Mouse (Mus musculus) heart, adult 2 months (tissue): ENCODE results near the gene Fbxw13.

Source experiments
- CTCF ChIP-seq: fragments of 200-600 bp; IDR thresholded peaks from 2 replicates; pipeline ENCODE4 v1.8.1; 2022; ENCODE audit warnings: antibody characterized with exemption, mild to moderate bottlenecking, moderate library complexity
- EP300 ChIP-seq: fragments of 200-500 bp; IDR thresholded peaks from 2 replicates; pipeline ENCODE4 v1.6.1; 2011; ENCODE audit warnings: low read depth, low read length, control low read depth; ENCODE audit not compliant: insufficient read depth
- POLR2A ChIP-seq: fragments of 200-500 bp; IDR thresholded peaks from 2 replicates; pipeline ENCODE4 v1.6.1; 2011; ENCODE audit warnings: mild to moderate bottlenecking, low read depth, low read length, control low read depth; ENCODE audit not compliant: insufficient read depth

DNA sequence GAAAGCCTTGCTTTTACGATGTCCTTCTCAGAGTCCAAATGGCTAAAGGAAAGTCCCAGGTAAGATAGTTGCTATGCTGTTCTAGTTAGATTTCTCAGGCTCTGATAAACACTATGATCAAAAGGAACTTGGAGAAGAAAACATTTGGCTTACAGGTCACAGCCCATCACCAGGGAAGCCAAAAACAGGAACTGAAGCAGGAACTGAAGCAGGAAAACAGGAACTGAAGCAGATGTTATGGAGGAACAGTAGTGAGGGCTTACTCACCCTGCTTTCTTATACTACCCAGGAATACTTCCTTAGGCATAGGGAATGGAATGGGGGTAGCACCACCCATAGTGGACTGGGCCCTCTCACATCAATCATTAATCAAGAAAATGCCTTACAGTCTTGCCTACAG, 4.6 kb upstream of the Fbxw13 start:
- TF ChIP-seq POLR2A (no peak), CTCF (no peak), EP300 (no peak)
